24 mouse cellular contexts compared by ENCODE assay signal in the genomic region with DNA sequence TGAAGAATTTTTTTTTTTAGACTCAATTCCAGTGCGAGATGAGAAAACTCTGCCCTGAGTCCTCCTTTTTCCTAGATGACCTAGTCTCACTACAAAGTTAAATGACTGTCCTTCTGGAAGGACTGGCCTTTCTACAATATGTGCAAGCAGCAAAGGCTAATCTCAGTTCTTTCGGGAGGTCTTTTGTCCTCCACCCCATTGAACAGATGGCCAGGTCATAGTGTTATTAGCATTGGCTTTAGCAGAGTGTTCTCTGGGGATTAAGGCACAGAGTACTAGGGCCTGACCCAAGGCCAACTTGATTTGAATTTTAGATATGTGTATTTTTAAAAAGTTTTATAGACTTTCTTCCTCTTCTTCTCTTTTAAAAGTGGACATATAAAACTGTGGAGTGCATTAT.
"Had no signal": no experiment of that assay in that cellular context is flagged by ENCODE, and none has a peak within 500 bp of the region (broad histone marks: within the 10 kb centered on the region; RNA-seq: fewer than 3 reads in every experiment).

No protein-coding gene starts in this region.

- DNase-seq: kidney, adult 11 months; kidney, adult 8-10 months; kidney, postnatal 25 days; layer of hippocampus, adult 9-11 months; liver; lung, adult 18-20 months; lung, postnatal 14 days; lung, postnatal 4 days; midbrain, embryonic 14.5 days; right cerebral cortex, adult 18-20 months; right cerebral cortex, postnatal 14 days; right cerebral cortex, postnatal 4 days; thymus, postnatal 25 days had no signal

- H3K4me2 ChIP-seq: intestine, embryonic 15.5 days; kidney, embryonic 15.5 days; limb, embryonic 13.5 days; liver, embryonic 12.5 days; liver, embryonic 15.5 days; lung, embryonic 15.5 days; neural tube, embryonic 12.5 days; neural tube, embryonic 15.5 days; stomach, embryonic 15.5 days had no signal

- ATAC-seq: intestine, embryonic 15.5 days; liver, embryonic 12.5 days had no signal

- H3K27ac ChIP-seq: intestine, embryonic 15.5 days; kidney, embryonic 15.5 days; layer of hippocampus, adult 2 months; limb, embryonic 10.5 days; limb, embryonic 13.5 days; liver, embryonic 12.5 days; liver, embryonic 15.5 days; lung, embryonic 15.5 days; neural tube, embryonic 12.5 days; neural tube, embryonic 15.5 days; stomach, embryonic 15.5 days had no signal

- H3K36me3 ChIP-seq: intestine, embryonic 15.5 days; kidney, embryonic 15.5 days; limb, embryonic 10.5 days; limb, embryonic 13.5 days; liver, embryonic 12.5 days; liver, embryonic 15.5 days; lung, embryonic 15.5 days; neural tube, embryonic 12.5 days; neural tube, embryonic 15.5 days; stomach, embryonic 15.5 days had no signal

- H3K4me3 ChIP-seq: intestine, embryonic 15.5 days; kidney, embryonic 15.5 days; layer of hippocampus, adult 2 months; limb, embryonic 10.5 days; limb, embryonic 13.5 days; liver, embryonic 12.5 days; liver, embryonic 15.5 days; lung, embryonic 15.5 days; neural tube, embryonic 12.5 days; neural tube, embryonic 15.5 days; stomach, embryonic 15.5 days had no signal

- H3K9me3 ChIP-seq: intestine, embryonic 15.5 days; kidney, embryonic 15.5 days; limb, embryonic 10.5 days; limb, embryonic 13.5 days; liver, embryonic 12.5 days; liver, embryonic 15.5 days; lung, embryonic 15.5 days; neural tube, embryonic 12.5 days; neural tube, embryonic 15.5 days; stomach, embryonic 15.5 days had no signal

- H3K9ac ChIP-seq: intestine, embryonic 15.5 days; kidney, embryonic 15.5 days; limb, embryonic 13.5 days; liver, embryonic 12.5 days; liver, embryonic 15.5 days; lung, embryonic 15.5 days; neural tube, embryonic 12.5 days; neural tube, embryonic 15.5 days; stomach, embryonic 15.5 days had no signal

- H3K4me1 ChIP-seq: intestine, embryonic 15.5 days; liver, embryonic 12.5 days; liver, embryonic 15.5 days; neural tube, embryonic 12.5 days; neural tube, embryonic 15.5 days; stomach, embryonic 15.5 days had no signal

- H3K27me3 ChIP-seq: intestine, embryonic 15.5 days; limb, embryonic 13.5 days; liver, embryonic 12.5 days; liver, embryonic 15.5 days; neural tube, embryonic 12.5 days; neural tube, embryonic 15.5 days; stomach, embryonic 15.5 days had no signal
